Mouse (Mus musculus): ENCODE results near the gene Btnl9. TPM values are rescaled to one million over a fixed set of nuclear protein-coding genes. Genes with fewer than 3 reads are reported as not detected.
A peak's percentile ranks its signal among the peaks of the same experiment; 100 is the strongest.

Btnl9 gene
- polyA plus RNA-seq, 1 experiment from 2014 or later: 0.16 TPM

- no peaks in the 10 kb centered on the region for H3K27me3 ChIP-seq (ENCODE audit: control insufficient read depth, insufficient read depth, low read length)
- ATAC-seq (replicated peaks; ENCODE audit: low FRiP score) (no peak), DNase-seq (ENCODE audit: low spot score) (no peak)
- no peaks in the 10 kb centered on the region for H3K9me3 ChIP-seq (ENCODE audit: control insufficient read depth, low read length)
- no peaks in the 10 kb centered on the region; the same call in 1 of the 2 replicates for H3K36me3 ChIP-seq (ENCODE audit: control insufficient read depth, insufficient read depth, low read length)
- peaks cover 4% of the 10 kb centered on the region for H3K4me1 ChIP-seq (replicated peaks; ENCODE audit: control insufficient read depth, insufficient read depth, low read length)
- no peak overlapping the region for H3K4me3 ChIP-seq (ENCODE audit: low read depth, low read length)
- H3K4me2 ChIP-seq (ENCODE audit: low read depth, low read length, severe bottlenecking): peak overlapping the region; percentile 45
- 88% methylated on average over 6 of the region's 6 CpGs for WGBS
- H3K9ac ChIP-seq (ENCODE audit: low read length): no peak overlapping the region
- no peak overlapping the region for H3K27ac ChIP-seq (ENCODE audit: low read depth, low read length)
Measured at GRCm38 (mm10) chr11:49205080-49205590, 18.2 kb upstream of the Btnl9 start.

GRCm38 (mm10) chr11:49203771-49204497 is 17.0 kb upstream of the Btnl9 start:
- peak overlapping the region; percentile 87 for H3K4me3 ChIP-seq (ENCODE audit: low read depth, low read length)
- peaks cover 4% of the 10 kb centered on the region for H3K4me1 ChIP-seq (replicated peaks; ENCODE audit: control insufficient read depth, insufficient read depth, low read length)
- peak; percentile 75 for ATAC-seq (replicated peaks; ENCODE audit: low FRiP score)
- peak overlapping the region; percentile 99 for H3K27ac ChIP-seq (ENCODE audit: low read depth, low read length)
- H3K4me2 ChIP-seq (ENCODE audit: low read depth, low read length, severe bottlenecking): peak overlapping the region; percentile 74
- 1% methylated on average over 24 of the region's 24 CpGs for WGBS
- H3K9ac ChIP-seq (ENCODE audit: low read length): peak overlapping the region; percentile 98
- H3K36me3 ChIP-seq (ENCODE audit: control insufficient read depth, insufficient read depth, low read length): no peaks in the 10 kb centered on the region; the same call in 1 of the 2 replicates
- peak; percentile 80 for DNase-seq (ENCODE audit: low spot score)
- no peaks in the 10 kb centered on the region for H3K27me3 ChIP-seq (ENCODE audit: control insufficient read depth, insufficient read depth, low read length)
- H3K9me3 ChIP-seq (ENCODE audit: control insufficient read depth, low read length): no peaks in the 10 kb centered on the region

DNA sequence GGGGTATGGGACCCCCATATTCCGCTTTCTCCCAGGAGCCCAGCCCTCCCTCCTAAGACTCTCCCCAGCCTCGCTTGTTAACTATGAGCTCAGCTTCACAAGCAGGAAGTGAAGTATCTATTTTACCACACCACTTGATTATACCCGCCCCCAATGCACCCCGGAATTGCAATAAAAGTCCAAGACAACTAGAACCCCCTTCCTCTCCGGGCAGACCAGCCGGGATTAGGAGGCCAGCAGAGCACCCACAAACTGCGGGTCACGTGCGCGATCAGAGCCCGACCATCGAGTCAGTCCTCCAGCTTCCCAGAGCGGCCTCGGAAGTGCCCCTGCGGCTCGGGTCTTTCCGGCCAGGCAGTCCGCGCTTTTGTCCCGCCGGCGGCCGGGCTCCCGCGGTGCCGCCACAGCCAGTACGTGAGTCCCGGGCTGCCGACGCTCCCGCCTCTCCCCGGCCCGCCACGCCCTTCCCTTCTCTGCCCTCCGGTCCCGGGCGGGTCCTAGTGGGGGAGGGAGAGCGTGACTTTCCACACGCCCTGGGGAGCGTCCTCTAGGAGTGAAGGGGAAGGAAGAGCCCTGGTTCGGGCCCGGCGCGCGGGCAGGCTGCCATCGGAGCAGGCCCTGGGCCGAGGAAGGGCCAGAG is 16.3 kb upstream of the Btnl9 start, which contains the start of gene Zfp62:
TSS of gene Zfp62 (plus strand) at position 164 of the 640 bp plus-strand sequence.
- DNase-seq (ENCODE audit: low spot score) (peak; percentile 97), ATAC-seq (replicated peaks; ENCODE audit: low FRiP score) (peak; percentile 93)
- Histone ChIP-seq H3K27ac (ENCODE audit: low read depth, low read length) (peak within 1 kb of the TSS; percentile 99), H3K36me3 (ENCODE audit: control insufficient read depth, insufficient read depth, low read length) (no peaks in the 10 kb centered on the region; the same call in 1 of the 2 replicates), H3K4me2 (ENCODE audit: low read depth, low read length, severe bottlenecking) (peak within 1 kb of the TSS; percentile 74), H3K9me3 (ENCODE audit: control insufficient read depth, low read length) (no peaks in the 10 kb centered on the region), H3K27me3 (ENCODE audit: control insufficient read depth, insufficient read depth, low read length) (no peaks in the 10 kb centered on the region), H3K4me3 (ENCODE audit: low read depth, low read length) (peak within 1 kb of the TSS; percentile 87), H3K4me1 (replicated peaks; ENCODE audit: control insufficient read depth, insufficient read depth, low read length) (peaks cover 4% of the 10 kb centered on the region), H3K9ac (ENCODE audit: low read length) (peak within 1 kb of the TSS; percentile 98)
- under 1% methylated on average over 47 of the region's 47 CpGs for WGBS

GRCm38 (mm10) chr11:49202523-49203061 is 15.6 kb upstream of the Btnl9 start:
- Histone ChIP-seq H3K4me1 (replicated peaks; ENCODE audit: control insufficient read depth, insufficient read depth, low read length) (peaks cover 4% of the 10 kb centered on the region), H3K9me3 (ENCODE audit: control insufficient read depth, low read length) (no peaks in the 10 kb centered on the region), H3K4me2 (ENCODE audit: low read depth, low read length, severe bottlenecking) (peak overlapping the region; percentile 74), H3K9ac (ENCODE audit: low read length) (peak overlapping the region; percentile 98), H3K27ac (ENCODE audit: low read depth, low read length) (peak overlapping the region; percentile 99), H3K27me3 (ENCODE audit: control insufficient read depth, insufficient read depth, low read length) (no peaks in the 10 kb centered on the region), H3K4me3 (ENCODE audit: low read depth, low read length) (peak overlapping the region; percentile 87), H3K36me3 (ENCODE audit: control insufficient read depth, insufficient read depth, low read length) (no peaks in the 10 kb centered on the region; the same call in 1 of the 2 replicates)
- ATAC-seq (replicated peaks; ENCODE audit: low FRiP score): peak; percentile 10; the same call in 1 of the 2 replicates
- DNase-seq (ENCODE audit: low spot score): peak; percentile 51
- 6% methylated on average over 10 of the region's 10 CpGs for WGBS

DNA sequence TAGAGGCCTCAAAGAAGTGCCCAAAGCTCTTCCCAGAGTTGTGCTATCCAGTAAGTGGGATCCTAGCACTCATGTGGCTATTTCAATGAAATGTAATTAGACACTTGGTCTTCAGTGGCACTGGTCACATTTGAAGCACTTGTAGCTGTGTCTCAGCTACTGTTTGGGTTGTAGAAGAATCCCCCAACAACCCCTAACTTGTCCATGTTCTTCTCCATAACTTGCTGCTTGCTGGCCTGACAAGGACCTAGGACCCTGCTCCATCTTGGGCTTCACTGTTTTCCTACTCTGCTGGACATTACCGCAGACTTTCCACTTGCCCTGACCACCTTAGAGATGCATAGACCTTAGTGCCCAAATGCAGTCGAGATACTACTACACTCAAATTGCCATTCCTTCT is 15.1 kb upstream of the Btnl9 start:
- Histone ChIP-seq H3K27me3 (ENCODE audit: control insufficient read depth, insufficient read depth, low read length) (no peaks in the 10 kb centered on the region), H3K36me3 (ENCODE audit: control insufficient read depth, insufficient read depth, low read length) (no peaks in the 10 kb centered on the region; the same call in 1 of the 2 replicates), H3K4me2 (ENCODE audit: low read depth, low read length, severe bottlenecking) (peak overlapping the region; percentile 74), H3K27ac (ENCODE audit: low read depth, low read length) (no peak overlapping the region), H3K4me1 (replicated peaks; ENCODE audit: control insufficient read depth, insufficient read depth, low read length) (peaks cover 4% of the 10 kb centered on the region), H3K9me3 (ENCODE audit: control insufficient read depth, low read length) (no peaks in the 10 kb centered on the region), H3K9ac (ENCODE audit: low read length) (peak overlapping the region; percentile 98; the same call in 1 of the 2 replicates), H3K4me3 (ENCODE audit: low read depth, low read length) (peak overlapping the region; percentile 87)
- WGBS: 59% methylated on average over 2 of the region's 2 CpGs
- DNase-seq (ENCODE audit: low spot score) (no peak), ATAC-seq (replicated peaks; ENCODE audit: low FRiP score) (no peak)

GRCm38 (mm10) chr11:49201142-49201541 is 14.2 kb upstream of the Btnl9 start:
- no peaks in the 10 kb centered on the region for H3K27me3 ChIP-seq (ENCODE audit: control insufficient read depth, insufficient read depth, low read length)
- no peak overlapping the region for H3K27ac ChIP-seq (ENCODE audit: low read depth, low read length)
- H3K9ac ChIP-seq (ENCODE audit: low read length): no peak overlapping the region
- peaks cover 4% of the 10 kb centered on the region for H3K4me1 ChIP-seq (replicated peaks; ENCODE audit: control insufficient read depth, insufficient read depth, low read length)
- H3K4me2 ChIP-seq (ENCODE audit: low read depth, low read length, severe bottlenecking): no peak overlapping the region
- H3K9me3 ChIP-seq (ENCODE audit: control insufficient read depth, low read length): no peaks in the 10 kb centered on the region
- no peak overlapping the region for H3K4me3 ChIP-seq (ENCODE audit: low read depth, low read length)
- ATAC-seq (replicated peaks; ENCODE audit: low FRiP score) (no peak), DNase-seq (ENCODE audit: low spot score) (no peak)
- no peaks in the 10 kb centered on the region for H3K36me3 ChIP-seq (ENCODE audit: control insufficient read depth, insufficient read depth, low read length)

DNA sequence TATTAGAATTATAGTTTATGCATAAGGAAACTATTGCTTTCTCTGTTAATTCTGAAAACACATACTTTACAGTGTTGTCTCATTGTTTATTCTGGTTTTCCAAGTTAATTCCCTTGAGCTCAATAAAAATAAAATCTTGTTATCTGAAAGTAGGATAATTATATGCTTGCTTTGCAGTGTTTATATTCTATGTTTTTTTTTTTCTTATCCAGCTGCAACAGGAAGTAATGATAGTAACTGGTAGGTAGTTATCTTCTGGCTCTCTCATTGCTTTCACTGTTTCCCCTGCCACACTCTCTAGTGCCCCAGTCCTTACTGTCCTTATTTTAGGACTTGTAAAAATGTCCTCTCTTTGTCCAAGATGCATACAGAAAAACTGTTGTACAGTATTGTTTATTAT is 13.7 kb upstream of the Btnl9 start:
- H3K9me3 ChIP-seq (ENCODE audit: control insufficient read depth, low read length): no peaks in the 10 kb centered on the region
- H3K4me3 ChIP-seq (ENCODE audit: low read depth, low read length): no peak overlapping the region
- no peaks in the 10 kb centered on the region for H3K36me3 ChIP-seq (ENCODE audit: control insufficient read depth, insufficient read depth, low read length)
- no peak overlapping the region for H3K4me2 ChIP-seq (ENCODE audit: low read depth, low read length, severe bottlenecking)
- H3K9ac ChIP-seq (ENCODE audit: low read length): no peak overlapping the region
- DNase-seq (ENCODE audit: low spot score) (no peak), ATAC-seq (replicated peaks; ENCODE audit: low FRiP score) (no peak)
- H3K4me1 ChIP-seq (replicated peaks; ENCODE audit: control insufficient read depth, insufficient read depth, low read length): peaks cover 4% of the 10 kb centered on the region
- H3K27me3 ChIP-seq (ENCODE audit: control insufficient read depth, insufficient read depth, low read length): no peaks in the 10 kb centered on the region
- H3K27ac ChIP-seq (ENCODE audit: low read depth, low read length): no peak overlapping the region

DNA sequence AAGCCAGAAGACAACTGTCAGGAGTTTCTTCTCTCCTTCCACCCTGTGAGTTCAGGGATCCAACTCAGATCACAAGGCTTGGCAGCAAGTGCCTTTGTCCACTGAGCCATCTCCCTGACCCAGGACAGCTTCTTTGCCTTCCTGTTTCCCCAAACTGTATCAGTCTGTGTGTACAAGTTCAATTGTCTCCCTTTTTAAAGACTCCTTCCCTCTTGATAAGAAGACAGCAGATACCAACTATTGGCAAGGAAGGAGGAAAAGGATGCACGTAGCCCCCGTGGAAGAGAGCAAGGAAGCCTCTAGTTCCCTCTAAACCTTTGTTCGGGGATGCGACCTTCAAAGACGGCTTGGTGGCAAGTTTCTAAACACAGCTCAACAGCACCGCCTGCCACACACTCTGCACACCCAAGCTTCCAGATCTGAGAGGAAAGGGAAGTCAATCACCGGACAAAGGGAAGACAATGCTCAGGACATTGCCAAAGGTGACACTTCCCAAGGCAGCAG is 8.9 kb upstream of the Btnl9 start:
- no peaks in the 10 kb centered on the region for H3K4me1 ChIP-seq (replicated peaks; ENCODE audit: control insufficient read depth, insufficient read depth, low read length)
- ATAC-seq (replicated peaks; ENCODE audit: low FRiP score) (no peak), DNase-seq (ENCODE audit: low spot score) (no peak)
- WGBS: 92% methylated on average over 7 of the region's 7 CpGs
- no peak overlapping the region for H3K27ac ChIP-seq (ENCODE audit: low read depth, low read length)
- no peak overlapping the region for H3K9ac ChIP-seq (ENCODE audit: low read length)
- H3K4me3 ChIP-seq (ENCODE audit: low read depth, low read length): no peak overlapping the region
- no peaks in the 10 kb centered on the region for H3K36me3 ChIP-seq (ENCODE audit: control insufficient read depth, insufficient read depth, low read length)
- no peaks in the 10 kb centered on the region for H3K9me3 ChIP-seq (ENCODE audit: control insufficient read depth, low read length)
- H3K4me2 ChIP-seq (ENCODE audit: low read depth, low read length, severe bottlenecking): no peak overlapping the region
- no peaks in the 10 kb centered on the region for H3K27me3 ChIP-seq (ENCODE audit: control insufficient read depth, insufficient read depth, low read length)
